Mouse (Mus musculus): ENCODE measurements around the gene Wdr48.

- TF ChIP-seq CTCF (conservative IDR thresholded peaks at IDR 0.05; ENCODE audit: low read length) (no peak), POU5F1 (IDR thresholded peaks at IDR 0.05; ENCODE audit: borderline replicate concordance, low read length) (no peak)
Measured at GRCm38 (mm10) chr9:119962216-119962615, 67.5 kb downstream of the Wdr48 start.

Measured in E14TG2a.4 (cell line).